Mouse (Mus musculus) midbrain, postnatal 0 days (tissue): Measurements from ENCODE around the gene F11. TPM values are rescaled to one million over a fixed set of nuclear protein-coding genes. Genes with fewer than 3 reads are reported as not detected.

Experiments
- ATAC-seq: fragments of 200-750 bp; cut with Nextera tagmentation; 2 replicates; pipeline ENCODE4 v1.8.0; 2017; ENCODE audit warnings: moderate number of reproducible peaks, mild to moderate bottlenecking, moderate TSS enrichment, moderate library complexity; ENCODE audit not compliant: low FRiP score
- DNase-seq: peaks from one replicate; pipeline ENCODE4 v3.0.0-alpha.2; 2015; ENCODE audit warnings: low spot score
- H3K27ac ChIP-seq: fragments of 300-500 bp; sonication (generic); 2 replicates; pipeline ENCODE4 v1.5.1; 2014; ENCODE audit warnings: low read depth, mild to moderate bottlenecking, low read length, mixed read lengths
- H3K27me3 ChIP-seq: fragments of 300-500 bp; sonication (generic); 2 replicates; pipeline ENCODE4 v1.6.1; 2014; ENCODE audit warnings: low read length, control low read depth, mixed read lengths; ENCODE audit not compliant: insufficient read depth
- H3K36me3 ChIP-seq: fragments of 300-500 bp; sonication (generic); 2 replicates; pipeline ENCODE4 v1.6.1; 2014; ENCODE audit warnings: low read length, control low read depth, mixed read lengths; ENCODE audit not compliant: insufficient read depth
- H3K4me1 ChIP-seq: fragments of 300-500 bp; sonication (generic); 2 replicates; pipeline ENCODE4 v1.6.1; 2014; ENCODE audit warnings: mild to moderate bottlenecking, control low read depth, antibody characterized with exemption, low read length, mixed read lengths; ENCODE audit not compliant: insufficient read depth
- H3K4me2 ChIP-seq: fragments of 300-500 bp; sonication (generic); 2 replicates; pipeline ENCODE4 v1.6.1; 2014; ENCODE audit warnings: low read depth, mild to moderate bottlenecking, low read length, mixed read lengths; ENCODE audit not compliant: poor library complexity, severe bottlenecking
- H3K4me3 ChIP-seq: fragments of 300-500 bp; sonication (generic); 2 replicates; pipeline ENCODE4 v1.5.1; 2014; ENCODE audit warnings: low read depth, mild to moderate bottlenecking, low read length, moderate library complexity
- H3K9ac ChIP-seq: fragments of 300-500 bp; sonication (generic); replicated peaks from 2 replicates; pipeline ENCODE4 v1.6.1; 2014; ENCODE audit warnings: mild to moderate bottlenecking, low read length, moderate library complexity, mixed read lengths; ENCODE audit not compliant: poor library complexity, severe bottlenecking
- H3K9me3 ChIP-seq: fragments of 300-500 bp; sonication (generic); 2 replicates; pipeline ENCODE4 v1.6.1; 2016; ENCODE audit warnings: low read length, control low read depth
- CTCF ChIP-seq: IDR thresholded peaks from 2 replicates; pipeline ENCODE4 v1.5.1; 2016; ENCODE audit warnings: antibody characterized with exemption, mild to moderate bottlenecking
- WGBS: fragments of 180-500 bp; shearing (Covaris S2); extraction: QIAGEN DNeasy Blood & Tissue Kit; methylation state at CpG from one replicate; pipeline ENCODE4 v1.1.7; 2014; 5-methylcytosine and 5-hydroxymethylcytosine counted together
- polyA plus RNA-seq: library from polyadenylated mRNA; unstranded; fragments of >200 nt; fragmentation: Nextera tagmentation; extraction: Ambion mirVana; gene quantifications from 2 replicates; pipeline ENCODE4 v1.2.1, GENCODE M21; 2015
- total RNA-seq: library from RNA; depleted of rRNA; stranded (reverse); fragments of >200 nt; gene quantifications from 2 replicates; pipeline ENCODE4 v1.2.3, GENCODE M21; 2014; rRNA removed

Gene F11
- not detected in 2 replicates for total RNA-seq
- polyA plus RNA-seq = not detected in 2 replicates

DNA sequence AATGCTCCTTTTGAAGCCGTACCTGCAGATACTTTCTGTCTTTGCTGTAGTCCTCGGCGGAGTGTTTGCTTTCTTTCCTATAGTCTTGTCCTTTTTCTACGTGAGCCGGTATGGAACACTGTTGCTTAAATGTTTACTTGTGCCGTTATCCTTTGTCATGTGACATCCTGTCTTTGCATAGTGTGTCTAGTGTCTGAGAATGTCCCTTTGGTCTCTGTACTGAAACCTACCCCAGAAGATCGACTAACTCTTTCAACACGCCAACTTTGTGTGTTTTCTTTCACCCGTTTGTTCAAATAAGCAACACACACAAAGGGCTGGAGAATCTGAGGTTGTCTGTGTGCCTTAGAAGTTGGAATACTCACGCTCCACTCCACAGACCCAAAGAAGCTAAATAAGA lies at the start of gene F11:
Gene F11 (minus strand): TSS at position 112 of the 400 bp plus-strand sequence.
- no peak within 1 kb of the TSS for H3K4me2 ChIP-seq
- no peak within 1 kb of the TSS for H3K27ac ChIP-seq
- no peak for TF ChIP-seq CTCF
- H3K36me3 ChIP-seq = no peaks in the 10 kb centered on the region
- ATAC-seq (no peak), DNase-seq (no peak)
- no peaks in the 10 kb centered on the region for H3K4me1 ChIP-seq
- H3K9me3 ChIP-seq = no peaks in the 10 kb centered on the region
- no peak within 1 kb of the TSS for H3K9ac ChIP-seq
- H3K27me3 ChIP-seq = no peaks in the 10 kb centered on the region
- no peak within 1 kb of the TSS for H3K4me3 ChIP-seq
- WGBS = 84% methylated on average over 10 of the region's 10 CpGs

- Histone ChIP-seq H3K27me3 (no peaks in the 10 kb centered on the region), H3K4me2 (no peak overlapping the region), H3K4me1 (no peaks in the 10 kb centered on the region), H3K9ac (no peak overlapping the region), H3K36me3 (no peaks in the 10 kb centered on the region), H3K27ac (no peak overlapping the region), H3K9me3 (no peaks in the 10 kb centered on the region), H3K4me3 (no peak overlapping the region)
- WGBS = 89% methylated on average over 4 of the region's 4 CpGs
- ATAC-seq = no peak
- DNase-seq = no peak
- TF ChIP-seq CTCF = no peak
These were observed 49.1 kb upstream of the F11 start for GRCm38 (mm10) chr8:45310967-45311366.

DNA sequence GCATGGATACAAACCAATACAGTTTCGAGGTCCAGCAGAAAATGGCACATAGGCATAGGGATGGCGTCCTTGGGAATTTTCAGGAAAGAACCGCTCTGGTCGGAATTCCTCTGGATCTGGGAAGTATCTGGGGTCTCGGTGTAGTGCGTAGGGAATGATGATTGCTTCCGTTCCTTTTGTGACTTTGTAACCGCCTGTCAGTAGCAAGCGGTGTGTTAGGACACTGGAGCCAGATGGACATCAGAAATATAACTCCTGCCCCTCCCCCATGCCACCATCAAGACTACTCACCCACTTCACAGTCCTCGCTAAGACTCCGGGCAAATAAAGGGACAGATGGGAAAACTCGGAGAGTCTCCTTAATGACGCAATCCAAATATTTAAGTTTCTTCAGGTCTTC lies 46.5 kb upstream of the F11 start, which contains the start of gene Gm45753:
Gene Gm45753 (minus strand): TSS at position 101 of the 400 bp plus-strand sequence.
- TF ChIP-seq CTCF = no peak
- H3K27me3 ChIP-seq = no peaks in the 10 kb centered on the region

DNA sequence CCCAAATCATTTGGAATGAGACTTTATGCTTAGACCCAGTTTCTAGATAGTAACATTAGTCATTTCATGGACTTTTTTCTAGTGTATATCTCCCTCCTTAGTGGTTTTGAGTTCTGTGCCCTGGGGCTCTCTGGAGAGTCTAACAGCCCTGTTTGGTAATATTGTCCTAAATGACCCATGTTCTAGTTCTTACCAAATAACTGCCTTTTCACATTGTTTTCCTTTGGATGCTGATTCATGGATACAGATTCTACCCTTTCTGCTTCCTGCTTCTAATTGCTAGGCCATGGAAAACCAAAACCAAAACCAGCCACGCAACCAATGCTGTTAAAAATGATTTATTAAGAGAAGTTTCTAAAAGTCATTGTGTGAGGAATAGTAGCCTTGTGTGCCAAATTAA lies 43.6 kb upstream of the F11 start:
- 89% methylated on average over 1 of the region's 1 CpGs for WGBS

More for the DNA sequence above, 46.5 kb upstream of the F11 start, which contains the start of gene Gm45753:
- no peak within 1 kb of the TSS for H3K27ac ChIP-seq
- ATAC-seq = no peak
- H3K4me1 ChIP-seq = no peaks in the 10 kb centered on the region
- H3K4me3 ChIP-seq = no peak within 1 kb of the TSS
- no peak within 1 kb of the TSS for H3K4me2 ChIP-seq
- DNase-seq = no peak
- H3K9ac ChIP-seq = no peak within 1 kb of the TSS
- no peaks in the 10 kb centered on the region for H3K36me3 ChIP-seq
- H3K9me3 ChIP-seq = no peaks in the 10 kb centered on the region
- WGBS = 95% methylated on average over 13 of the region's 13 CpGs

GRCm38 (mm10) chr8:45304354-45304753 lies 42.5 kb upstream of the F11 start:
- Histone ChIP-seq H3K4me2 (no peak overlapping the region), H3K27ac (no peak overlapping the region), H3K4me3 (no peak overlapping the region), H3K36me3 (no peaks in the 10 kb centered on the region), H3K9ac (no peak overlapping the region), H3K9me3 (no peaks in the 10 kb centered on the region), H3K27me3 (no peaks in the 10 kb centered on the region), H3K4me1 (no peaks in the 10 kb centered on the region)
- no peak for DNase-seq
- no peak for TF ChIP-seq CTCF
- WGBS = 90% methylated on average over 3 of the region's 3 CpGs
- no peak for ATAC-seq

More for the DNA sequence above, 43.6 kb upstream of the F11 start:
- ATAC-seq = no peak
- Histone ChIP-seq H3K27ac (no peak overlapping the region), H3K27me3 (no peaks in the 10 kb centered on the region), H3K4me1 (no peaks in the 10 kb centered on the region), H3K9ac (no peak overlapping the region), H3K4me3 (no peak overlapping the region), H3K36me3 (no peaks in the 10 kb centered on the region), H3K9me3 (no peaks in the 10 kb centered on the region), H3K4me2 (no peak overlapping the region)
- TF ChIP-seq CTCF = no peak
- DNase-seq = no peak

DNA sequence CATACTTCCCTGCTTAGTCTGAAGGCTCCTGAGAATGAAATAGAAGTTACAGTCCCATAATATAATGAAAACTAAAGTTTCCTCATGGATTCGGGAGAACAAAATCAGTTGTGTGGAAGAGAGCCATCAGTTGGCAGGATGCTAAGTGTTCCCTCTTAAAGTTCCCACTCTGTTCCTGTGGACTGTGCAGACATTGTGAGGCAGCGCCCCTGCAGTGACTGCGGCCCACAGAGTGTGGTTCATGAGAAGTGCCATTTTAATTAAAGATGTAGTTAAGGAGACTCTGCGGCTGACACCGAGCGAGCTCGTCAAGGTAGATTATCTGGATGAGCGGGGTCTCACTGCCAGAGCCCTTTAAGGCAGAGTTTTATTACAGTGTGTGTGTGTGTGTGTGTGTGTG lies 40.6 kb upstream of the F11 start:
- no peaks in the 10 kb centered on the region for H3K36me3 ChIP-seq
- DNase-seq (peak; percentile 22), ATAC-seq (no peak)
- no peak overlapping the region for H3K9ac ChIP-seq
- H3K4me1 ChIP-seq = no peaks in the 10 kb centered on the region
- H3K4me3 ChIP-seq = no peak overlapping the region
- TF ChIP-seq CTCF = no peak
- no peak overlapping the region for H3K27ac ChIP-seq
- H3K27me3 ChIP-seq = no peaks in the 10 kb centered on the region
- H3K4me2 ChIP-seq = no peak overlapping the region
- 50% methylated on average over 8 of the region's 8 CpGs for WGBS
- no peaks in the 10 kb centered on the region for H3K9me3 ChIP-seq
